Mouse (Mus musculus) hematopoietic multipotent progenitor cell, adult 10-12 weeks (in vitro differentiated cells): ENCODE results near the gene Poc1b. TPM values are rescaled to one million over a fixed set of nuclear protein-coding genes. Genes with fewer than 3 reads are reported as not detected.

Experiments used
- polyA plus RNA-seq: library from polyadenylated mRNA; stranded (reverse); fragments of >175 nt; gene quantifications from 2 replicates; pipeline ENCODE4 v1.2.3, GENCODE M21; 2012; ENCODE audit warnings: low replicate concordance

Gene Poc1b
- polyA plus RNA-seq = 16.4 and 35.0 TPM in 2 replicates

DNA sequence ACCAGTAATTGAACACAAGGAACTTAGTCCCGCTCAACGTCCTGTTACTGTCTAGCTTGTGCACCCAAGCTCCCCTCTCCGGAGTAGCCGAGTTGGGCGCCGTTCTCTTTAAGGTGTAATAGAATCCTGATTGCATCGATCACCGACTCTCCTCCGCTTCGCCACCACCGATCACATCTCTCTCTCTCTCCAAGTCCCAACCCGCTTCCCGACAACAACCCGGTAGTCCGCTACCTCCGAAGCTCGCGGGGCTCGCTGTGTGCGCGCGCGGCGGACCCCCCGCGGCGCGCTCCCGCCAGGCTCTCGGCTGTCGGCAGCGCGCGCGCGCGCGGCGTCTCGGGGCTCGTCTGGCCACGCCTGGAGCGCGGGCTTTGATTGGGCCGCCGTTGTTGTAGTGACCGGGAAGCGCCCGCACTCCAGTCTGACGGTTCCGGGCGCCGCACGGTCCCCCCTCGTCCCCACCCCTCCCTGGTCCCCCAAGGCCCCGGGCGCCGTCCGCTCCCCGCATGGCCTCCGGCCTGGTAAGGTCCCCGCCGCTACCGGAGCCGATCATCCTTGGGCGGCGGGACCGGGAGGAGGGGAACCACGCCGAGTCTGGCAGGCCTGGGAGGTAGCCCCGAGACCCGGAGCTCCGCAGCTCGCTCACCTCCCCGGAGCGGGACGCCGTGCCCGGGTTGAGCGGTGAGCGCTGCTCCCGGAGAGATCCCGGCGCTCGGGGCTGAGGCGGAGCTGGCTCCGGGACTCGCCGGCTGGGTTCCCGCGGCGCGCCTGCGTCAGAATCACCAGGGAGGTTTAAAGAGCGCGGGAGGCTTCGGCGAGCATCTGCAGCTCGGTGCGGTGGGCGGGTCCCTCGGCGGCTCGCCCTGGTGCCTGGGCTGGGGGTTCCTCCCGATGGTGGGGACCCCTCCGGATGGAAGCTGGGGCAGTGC is at the start of gene Poc1b:
TSS of gene Poc1b (plus strand) at position 334 of the 929 bp plus-strand sequence.

GRCm38 (mm10) chr10:99107964-99108363 is 1.1 kb downstream of the Poc1b start, which contains the start of gene Galnt4:
TSS of gene Galnt4 (plus strand) at chr10:99108159.

GRCm38 (mm10) chr10:99126225-99126624 is 19.4 kb downstream of the Poc1b start, which contains the start of gene Phxr2:
TSS of gene Phxr2 (minus strand) at chr10:99126325.

Other genes starting within 250 kb of the Poc1b start
- gene Atp2b1, start 192.6 kb upstream of the Poc1b start, polyA plus RNA-seq = 16.9 and 30.8 TPM in 2 replicates
- gene Galnt4, start 1.1 kb downstream of the Poc1b start, polyA plus RNA-seq = 3.7 and 4.6 TPM in 2 replicates
- 0.24 and 0.27 TPM in 2 replicates for gene Phxr2, start 19.3 kb downstream of the Poc1b start, polyA plus RNA-seq
- gene Dusp6, start 156.2 kb downstream of the Poc1b start, polyA plus RNA-seq = 38.2 and 48.5 TPM in 2 replicates